Mouse (Mus musculus) frontal cortex, postnatal 10 days (tissue): ENCODE results near the gene Bicdl2.
A peak's percentile ranks its signal among the peaks of the same experiment; 100 is the strongest.

Source experiments
- DNase-seq, 2 experiments: peaks; one replicate each; pipeline ENCODE4 v3.0.0; 2022; ENCODE audit warnings: low spot score in 2 of 2, mixed read lengths in 1 of 2

Gene Bicdl2

GRCm38 (mm10) chr17:23706212-23706611, 45.9 kb downstream of the Bicdl2 start:
- DNase-seq: peak; percentile 54 to 71

GRCm38 (mm10) chr17:23717003-23717402, 56.7 kb downstream of the Bicdl2 start:
- DNase-seq: no peak
